Mouse (Mus musculus) heart, adult 18-20 months (tissue): ENCODE data around the gene Wfdc21. TPM values are rescaled to one million over a fixed set of nuclear protein-coding genes. Genes with fewer than 3 reads are reported as not detected.

Source experiments
- DNase-seq, 2 experiments: peaks; one replicate each; pipeline ENCODE4 v3.0.0; 2021 to 2022; ENCODE audit warnings: mixed read lengths in 1 of 2
- long read RNA-seq, 2 experiments: library from polyadenylated mRNA; stranded (forward); transcript quantifications; one replicate each; pipeline ENCODE4 v2.0.0; 2021
- total RNA-seq, 2 experiments: library from RNA; stranded (reverse); gene quantifications; 2 replicates each; pipeline ENCODE4 v1.2.3; 2021

Gene Wfdc21
- not detected for total RNA-seq
- long read RNA-seq, experiment 1, result 0 reads
- long read RNA-seq, experiment 2, result 0 reads

DNA sequence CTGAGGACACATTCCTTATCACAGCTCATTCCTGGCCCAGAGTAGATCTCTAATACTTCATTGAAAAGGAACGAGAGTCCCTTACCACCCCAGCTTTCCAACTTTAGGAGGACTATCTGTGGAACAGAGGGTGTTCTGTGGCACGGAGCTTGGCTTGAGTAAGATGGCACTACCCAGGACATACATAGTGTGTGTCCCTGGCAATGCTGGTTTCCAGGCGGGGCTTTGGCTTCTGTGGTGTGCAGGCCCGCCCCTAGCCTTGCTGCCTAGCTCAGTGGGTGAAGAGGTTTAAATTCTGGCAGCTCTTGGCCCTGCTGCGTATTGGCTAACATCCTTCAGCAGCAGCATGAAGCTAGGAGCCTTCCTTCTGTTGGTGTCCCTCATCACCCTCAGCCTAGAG, at the start of gene Wfdc21:
TSS of gene Wfdc21 (plus strand) at position 260 of the 400 bp plus-strand sequence.
- DNase-seq, result no peak

DNA sequence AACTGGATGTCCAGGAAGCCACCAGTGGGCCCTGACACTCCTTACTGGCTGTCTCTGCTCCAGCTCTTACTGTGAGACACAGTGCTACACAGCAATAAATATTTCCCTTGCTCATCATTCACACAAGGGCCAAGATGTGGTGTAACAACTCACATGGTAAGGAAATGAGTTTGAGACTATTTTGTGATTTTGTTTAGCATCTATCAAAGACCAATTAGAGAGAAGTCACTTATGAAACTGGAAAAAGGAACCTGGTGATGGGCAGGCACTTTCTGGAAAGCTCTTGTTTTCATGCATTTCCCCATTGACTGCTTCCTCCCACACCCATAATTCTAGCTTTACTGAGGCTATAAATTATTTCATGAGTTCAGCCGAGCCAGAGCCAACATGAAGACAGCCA, 43.0 kb upstream of the Wfdc21 start, which contains the start of gene Wfdc17:
TSS of gene Wfdc17 (plus strand) at position 287 of the 400 bp plus-strand sequence.
- DNase-seq, result peak in 1 of 2 experiments; percentile 23

DNA sequence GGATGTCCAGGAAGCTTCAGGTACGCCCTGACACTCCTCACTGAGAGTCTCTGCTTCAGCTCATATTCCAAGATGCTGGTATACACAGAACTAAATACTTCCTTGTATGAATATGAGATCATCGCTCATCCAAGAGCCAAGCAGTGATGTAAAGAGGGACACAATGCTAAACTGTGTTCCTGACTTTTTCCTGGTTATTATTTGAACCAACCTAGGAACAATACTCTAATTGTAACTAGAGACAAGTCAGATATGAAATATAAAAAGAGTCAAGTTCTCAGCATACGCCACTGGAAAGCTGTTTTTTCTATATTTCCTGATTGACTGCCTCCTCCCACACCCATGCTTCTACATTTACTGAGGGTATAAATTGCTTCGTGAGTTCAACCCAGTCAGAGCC, 38.0 kb upstream of the Wfdc21 start, which contains the start of gene Wfdc18:
TSS of gene Wfdc18 (plus strand) at position 301 of the 400 bp plus-strand sequence.
- DNase-seq, result no peak

DNA sequence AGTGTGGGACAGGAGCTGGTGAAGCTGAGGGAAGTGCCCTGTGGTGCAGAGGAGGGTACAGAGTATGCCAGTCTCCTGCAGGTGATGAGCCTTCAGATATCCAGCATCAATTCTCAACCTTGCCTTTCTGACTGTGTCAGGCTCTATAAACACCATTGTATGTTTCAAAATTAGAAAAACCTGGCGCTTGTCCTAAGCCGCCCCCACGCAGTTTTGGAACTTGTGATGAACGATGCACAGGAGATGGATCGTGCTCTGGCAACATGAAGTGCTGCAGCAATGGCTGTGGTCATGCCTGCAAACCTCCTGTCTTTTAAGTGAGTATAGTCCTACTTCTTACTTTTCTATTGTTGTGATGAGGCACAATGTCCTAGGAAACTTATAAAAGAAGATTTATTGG, 37.1 kb upstream of the Wfdc21 start:
- no peak for DNase-seq

DNA sequence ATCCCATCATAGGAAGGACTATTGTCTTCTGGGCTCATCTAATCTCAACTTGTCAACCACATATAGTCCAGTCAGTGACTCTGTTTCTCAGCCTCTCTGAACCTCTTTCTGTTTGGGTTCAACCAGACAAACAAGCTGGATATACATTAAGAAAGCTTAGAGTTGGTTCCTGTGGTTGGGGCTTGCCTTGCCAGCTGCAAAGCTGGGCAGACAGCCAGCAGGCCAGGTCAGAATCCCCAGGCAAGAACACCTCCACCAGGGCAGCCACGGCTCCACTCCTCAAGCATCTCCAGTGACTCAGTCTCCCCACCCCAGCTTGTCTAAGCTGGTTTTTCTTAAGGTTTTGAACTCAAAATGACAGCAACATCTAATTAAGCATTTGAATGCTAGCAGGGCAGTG, 34.1 kb upstream of the Wfdc21 start:
- DNase-seq, result no peak

DNA sequence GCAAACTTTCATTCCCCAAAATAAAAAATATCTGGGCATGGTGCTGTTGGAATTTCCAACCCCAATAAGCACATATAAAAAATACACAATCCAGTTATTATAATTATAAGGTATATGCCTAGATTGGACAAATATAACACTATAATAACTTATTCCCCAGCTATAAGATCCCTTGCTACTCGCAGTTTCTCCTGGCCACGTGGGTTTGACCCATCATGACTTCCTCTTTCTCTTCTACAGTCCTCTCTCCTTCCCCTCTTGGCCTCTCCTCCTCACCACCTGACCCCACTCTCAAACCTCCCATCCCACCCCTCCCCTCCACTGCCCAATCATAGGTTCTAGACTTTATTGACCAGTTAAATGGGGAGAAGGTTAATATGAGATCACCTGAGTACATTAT, 32.8 kb upstream of the Wfdc21 start:
- no peak for DNase-seq

DNA sequence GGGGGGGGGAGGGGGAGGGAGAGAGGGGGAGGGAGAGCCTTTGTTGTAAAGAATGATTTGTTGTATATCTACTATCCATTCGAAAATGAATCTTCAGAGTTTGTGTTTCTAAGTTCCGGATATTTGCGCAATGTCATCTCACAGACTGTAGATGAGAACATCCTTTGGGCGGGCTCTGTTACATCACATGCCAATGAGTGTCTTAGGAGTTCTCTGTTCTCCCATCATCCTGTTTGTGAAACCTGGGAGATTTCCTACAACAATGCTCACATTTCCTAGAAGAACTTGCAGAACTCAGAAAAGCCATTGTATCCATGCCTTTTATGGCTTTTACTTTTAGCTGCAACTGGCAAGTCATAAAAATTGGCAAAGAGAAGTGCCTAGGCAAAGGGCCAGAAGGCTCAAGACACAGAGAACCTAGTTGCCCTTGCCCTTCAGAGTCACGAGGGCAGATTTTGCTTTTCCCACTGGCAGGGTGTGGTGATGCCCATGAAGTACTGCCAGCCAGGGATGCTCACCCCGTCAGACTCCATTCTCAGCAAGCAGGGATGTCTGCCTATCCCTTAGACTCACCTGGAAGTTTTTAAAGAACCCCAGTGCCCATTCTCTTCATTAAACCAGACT, 29.6 kb upstream of the Wfdc21 start:
- DNase-seq, result peak in 1 of 2 experiments; percentile 18

DNA sequence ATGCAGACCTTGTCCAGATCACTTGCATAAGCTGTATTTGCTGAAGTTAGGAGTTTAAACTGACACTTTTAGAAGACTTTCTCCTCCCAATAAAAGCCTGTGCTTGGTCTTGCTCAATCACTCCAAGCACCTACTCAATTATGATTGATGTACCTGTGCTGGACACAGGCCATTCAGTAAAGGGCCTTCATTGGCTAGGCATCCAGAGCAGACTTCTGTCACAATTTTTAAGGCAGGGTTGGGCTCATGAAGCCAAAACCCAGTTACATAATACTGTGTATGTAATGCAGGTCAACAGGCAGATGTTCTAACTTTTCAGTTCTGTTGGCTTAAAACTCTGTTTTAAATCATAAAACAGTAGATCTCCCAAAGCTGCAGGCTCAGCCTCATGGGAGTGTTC, 26.0 kb upstream of the Wfdc21 start:
- DNase-seq, result no peak

DNA sequence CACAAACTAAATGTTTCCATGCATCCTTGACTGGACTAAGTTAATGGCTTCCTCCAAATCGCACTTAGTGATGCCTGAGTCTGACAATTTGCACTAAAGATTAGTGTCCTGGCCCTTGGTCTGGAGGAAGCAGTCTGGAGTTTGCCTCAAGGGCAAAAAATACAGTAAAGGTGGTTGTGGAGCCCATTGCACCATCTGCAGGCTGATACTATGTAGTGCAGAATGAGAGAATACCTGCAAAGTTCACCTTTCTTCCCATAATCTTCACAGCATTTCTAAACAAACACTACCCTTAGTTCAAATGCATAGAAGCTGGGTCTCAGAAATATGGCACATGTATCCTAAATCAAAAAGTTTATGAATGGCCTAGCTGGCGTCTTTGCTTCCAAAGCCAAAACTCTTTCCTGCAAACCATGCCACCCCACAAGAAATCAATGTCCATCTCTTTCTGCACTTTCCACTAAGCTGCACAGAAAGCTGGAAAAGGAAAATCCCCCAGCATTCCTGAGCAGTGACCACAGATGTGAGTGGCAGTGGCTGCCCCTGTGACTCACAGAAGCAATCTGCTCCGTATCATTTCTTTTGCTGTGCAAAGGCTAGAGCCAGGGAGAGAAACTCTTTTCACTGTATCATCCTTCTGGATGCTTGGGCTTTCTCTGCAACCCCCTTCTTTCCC, 17.8 kb upstream of the Wfdc21 start:
- no peak for DNase-seq

DNA sequence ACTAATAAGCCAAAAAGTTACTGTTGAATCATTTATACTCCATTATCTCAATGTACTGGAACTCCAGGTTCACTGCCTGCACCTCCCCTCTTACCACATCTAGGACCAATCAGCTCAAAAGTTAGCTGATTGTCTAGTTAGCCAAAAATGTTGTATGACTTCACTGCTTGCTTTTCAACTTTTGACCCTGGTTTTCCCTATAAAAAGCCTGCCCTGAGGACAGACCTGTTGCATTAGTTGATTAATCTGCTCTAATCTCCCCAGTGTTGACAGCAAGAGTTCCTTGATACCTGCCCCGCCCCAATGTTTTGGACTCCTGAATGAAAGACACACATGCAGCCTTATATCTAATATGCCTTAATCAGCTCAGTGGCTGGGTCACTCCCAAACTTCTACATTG, 15.6 kb upstream of the Wfdc21 start:
- peak in 1 of 2 experiments; percentile 9 for DNase-seq

DNA sequence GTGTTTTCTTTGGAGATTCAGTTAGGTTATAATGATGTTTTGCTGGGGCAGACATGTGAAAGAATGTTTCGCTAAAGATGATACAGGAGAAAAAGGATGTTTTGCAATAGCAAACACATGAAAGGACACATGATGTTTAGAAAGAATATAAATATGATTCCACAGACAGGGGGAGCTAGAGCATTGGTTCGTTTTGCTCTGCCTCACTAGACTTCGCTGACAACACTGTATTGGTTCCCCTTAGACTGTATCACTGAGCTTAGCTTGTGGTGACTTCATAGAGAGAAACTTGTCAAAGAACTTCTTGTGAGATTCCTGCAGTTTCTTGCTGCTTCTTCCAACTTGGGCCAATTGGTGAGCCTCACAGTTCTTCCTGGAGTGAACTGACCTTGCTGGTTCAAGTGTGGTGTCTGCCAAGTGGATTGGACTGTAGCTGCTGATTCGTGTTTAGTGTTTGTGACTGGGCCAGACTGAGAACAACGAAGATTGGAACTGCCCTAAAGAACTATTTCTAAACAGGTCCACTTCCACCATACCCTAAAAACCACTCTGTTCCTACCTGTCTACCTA, 13.6 kb upstream of the Wfdc21 start:
- no peak for DNase-seq

DNA sequence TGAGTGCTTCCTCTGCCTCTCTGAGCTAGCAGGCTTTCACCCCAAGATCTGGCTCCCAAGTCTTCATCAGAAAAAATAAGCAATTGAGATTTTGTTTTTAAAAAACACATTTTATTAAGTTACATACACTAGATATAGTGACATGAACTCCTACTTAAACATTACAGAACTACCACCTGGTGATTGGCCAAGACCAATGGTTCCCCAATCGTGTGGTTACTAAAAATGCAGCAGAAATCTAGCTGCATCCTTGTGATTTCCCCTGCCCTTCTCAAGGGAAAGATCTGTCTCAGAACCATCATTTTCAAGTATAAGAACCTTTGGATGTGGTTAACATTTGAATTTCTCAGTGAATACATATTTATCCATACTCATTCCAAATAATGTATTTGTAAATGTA, 12.5 kb upstream of the Wfdc21 start:
- DNase-seq, result no peak

DNA sequence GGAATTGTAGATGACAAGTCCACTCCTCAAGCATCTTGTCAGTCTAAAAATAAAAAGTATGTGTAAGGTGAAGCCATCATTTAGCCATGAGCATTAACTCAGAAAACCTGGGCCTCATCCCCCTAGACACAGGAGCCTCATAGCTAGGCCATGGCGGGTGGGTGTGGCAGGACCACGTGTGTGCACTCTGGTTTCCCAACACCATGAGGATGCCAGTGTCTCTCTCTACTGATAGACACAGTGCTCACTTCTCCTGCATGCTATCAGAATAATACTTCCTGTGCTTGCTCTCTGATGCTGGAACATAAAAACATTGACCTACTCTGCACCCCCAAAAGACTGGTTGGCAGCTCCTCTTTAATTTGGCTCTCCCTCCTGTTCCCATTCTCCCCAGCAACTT, 10.9 kb upstream of the Wfdc21 start:
- DNase-seq, result no peak

DNA sequence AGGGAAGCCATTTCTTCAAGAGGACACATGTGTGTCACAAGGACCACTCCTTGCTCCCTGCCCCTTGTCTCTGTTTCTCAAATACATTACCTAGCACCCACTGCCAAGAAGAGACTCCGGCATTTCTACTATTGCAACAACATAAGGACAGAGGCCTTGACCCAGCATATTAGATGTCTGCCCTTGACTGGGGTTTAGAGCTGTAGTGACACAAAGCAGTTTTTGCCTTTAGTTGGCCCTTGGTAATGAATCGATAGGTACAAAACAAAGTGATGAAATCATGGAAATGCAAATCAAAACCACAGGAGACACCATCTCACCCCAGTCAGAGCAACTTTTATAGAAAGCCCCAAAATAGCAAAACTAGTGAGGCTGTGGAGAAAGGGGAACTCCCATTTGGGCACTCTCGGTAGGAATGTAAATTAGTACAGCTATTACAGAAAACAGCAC, 9.6 kb upstream of the Wfdc21 start:
- DNase-seq, result peak in 1 of 2 experiments; percentile 32

DNA sequence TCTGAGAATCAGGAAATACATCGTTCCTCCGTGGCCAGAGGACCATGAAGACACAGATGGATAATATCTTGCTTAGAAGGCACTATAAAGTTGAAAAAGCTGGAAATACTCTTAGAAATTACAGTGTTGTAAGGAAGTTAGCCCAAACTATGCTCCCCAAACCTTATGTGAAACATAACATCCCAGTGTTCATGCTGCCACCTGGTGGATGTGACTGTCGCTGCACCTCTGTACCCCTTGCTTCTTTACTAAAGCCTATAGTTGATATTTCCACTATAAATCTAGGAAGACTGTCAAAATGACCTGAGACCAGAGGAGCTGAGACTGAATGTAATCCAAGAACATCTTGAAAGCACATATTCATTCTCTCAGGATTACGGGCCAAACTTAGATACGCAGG, 7.5 kb upstream of the Wfdc21 start:
- DNase-seq, result peak; percentile 67 to 90

DNA sequence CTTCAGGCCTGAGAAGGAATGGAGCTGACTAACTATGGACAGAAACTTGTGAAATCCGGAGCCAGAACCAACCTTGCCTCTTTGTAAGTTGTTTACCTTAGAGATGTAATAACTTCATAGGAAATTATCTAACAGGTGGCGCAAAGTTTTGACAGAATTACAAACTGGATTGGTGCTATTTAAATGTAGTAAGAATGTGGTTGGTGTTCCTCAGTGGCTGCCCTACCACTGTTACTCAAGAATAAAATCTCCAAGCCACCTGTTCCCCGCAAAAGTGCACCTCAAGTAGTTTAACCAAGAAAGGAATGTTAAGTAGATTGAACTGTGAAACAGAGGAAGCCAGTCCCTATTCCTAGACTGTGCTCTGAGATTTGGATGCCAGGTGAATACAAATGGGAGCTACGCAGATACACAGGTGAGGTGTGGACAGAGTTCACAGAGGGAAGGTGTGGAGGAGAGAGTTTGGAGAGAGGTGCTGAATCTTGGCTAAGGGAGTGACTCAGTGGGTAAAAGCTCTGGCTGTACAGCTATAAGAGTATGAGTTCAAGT, 6.2 kb upstream of the Wfdc21 start:
- DNase-seq, result no peak

DNA sequence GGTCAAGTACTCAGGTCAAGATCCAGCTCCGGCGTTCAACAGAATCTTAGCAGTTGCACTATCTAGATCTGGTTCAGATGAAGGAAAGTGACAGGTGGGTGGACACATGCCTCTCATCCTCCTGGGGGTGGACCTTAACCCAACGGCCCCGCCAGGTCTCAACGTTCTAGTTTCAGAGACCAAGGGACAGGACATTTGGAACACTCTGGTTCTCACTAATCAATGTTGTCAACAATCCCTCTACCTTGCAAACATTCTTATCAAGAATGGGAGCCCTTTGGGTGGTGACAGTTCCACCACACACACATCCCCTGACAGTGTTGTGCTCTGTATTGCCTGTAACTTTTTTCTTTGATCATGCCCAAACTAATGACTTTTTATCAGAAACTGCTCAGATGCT, 4.9 kb upstream of the Wfdc21 start:
- no peak for DNase-seq

DNA sequence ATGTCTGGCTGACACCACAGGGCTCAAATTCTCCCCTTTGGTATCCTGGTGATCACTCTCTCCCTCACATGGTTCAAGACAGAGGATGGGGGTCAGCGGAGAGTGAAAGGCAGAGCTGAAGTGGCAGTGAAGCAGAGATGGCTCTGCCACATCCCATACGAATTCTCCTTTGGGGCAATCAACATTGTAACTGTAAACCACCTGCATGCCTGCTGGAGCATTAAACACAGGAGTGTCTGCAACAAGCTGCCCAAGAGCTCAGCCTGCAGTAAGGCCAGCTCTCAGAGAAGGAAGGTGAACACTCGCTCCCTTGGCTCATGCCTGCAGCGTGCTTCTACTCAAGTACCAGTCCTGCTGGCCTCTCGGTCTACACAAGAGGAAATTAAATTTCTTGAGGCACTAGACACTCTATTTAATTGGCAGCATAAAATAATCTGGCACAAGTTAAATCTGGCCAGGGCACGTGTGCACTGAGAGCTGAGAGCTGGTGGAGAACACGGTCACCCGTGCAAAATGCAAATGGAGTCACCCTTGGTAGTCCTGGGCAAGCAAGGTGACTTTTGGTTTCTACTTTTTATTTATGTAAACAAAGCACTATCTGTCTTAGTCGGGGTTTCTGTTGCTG, 3.9 kb upstream of the Wfdc21 start:
- DNase-seq, result no peak

DNA sequence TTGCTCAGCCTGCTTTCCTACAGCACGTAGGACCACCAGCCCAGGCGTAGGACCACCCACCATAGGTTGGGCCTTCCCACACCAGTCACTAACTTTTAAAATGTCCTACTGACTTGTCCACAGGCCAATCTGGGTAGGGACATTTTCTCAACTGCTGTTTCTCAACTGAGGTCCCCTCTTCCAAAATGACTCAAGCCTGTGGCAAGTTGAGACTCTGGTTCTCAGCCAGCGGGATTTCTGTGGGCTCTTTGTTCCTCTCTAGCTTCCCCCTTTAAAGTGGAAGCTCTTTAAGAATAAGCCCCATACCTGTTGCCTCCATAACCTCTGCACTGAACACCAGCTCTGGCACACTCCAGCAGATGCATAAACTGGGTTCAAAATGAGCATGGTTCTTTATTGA, 3.2 kb upstream of the Wfdc21 start:
- no peak for DNase-seq

DNA sequence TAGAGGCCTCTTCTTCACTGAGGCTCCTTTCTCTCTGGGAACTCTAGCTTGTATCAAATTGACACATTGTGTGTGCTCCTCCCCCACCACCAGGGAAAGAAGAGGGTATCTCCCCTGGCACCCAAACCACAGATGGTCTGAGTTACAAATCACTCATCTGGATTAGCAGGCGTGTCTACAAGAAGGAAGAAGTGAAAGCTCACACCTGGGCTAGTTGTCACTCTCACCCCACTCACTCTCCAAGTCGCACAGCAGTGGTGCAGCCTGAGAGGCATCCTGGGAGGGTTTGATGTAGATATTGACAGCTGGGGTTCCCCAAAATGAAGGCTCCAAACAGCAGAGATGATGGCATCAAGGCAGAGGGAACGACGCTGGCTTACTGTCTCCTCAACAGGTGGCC, 588 bp upstream of the Wfdc21 start:
- DNase-seq, result peak in 1 of 2 experiments; percentile 13

DNA sequence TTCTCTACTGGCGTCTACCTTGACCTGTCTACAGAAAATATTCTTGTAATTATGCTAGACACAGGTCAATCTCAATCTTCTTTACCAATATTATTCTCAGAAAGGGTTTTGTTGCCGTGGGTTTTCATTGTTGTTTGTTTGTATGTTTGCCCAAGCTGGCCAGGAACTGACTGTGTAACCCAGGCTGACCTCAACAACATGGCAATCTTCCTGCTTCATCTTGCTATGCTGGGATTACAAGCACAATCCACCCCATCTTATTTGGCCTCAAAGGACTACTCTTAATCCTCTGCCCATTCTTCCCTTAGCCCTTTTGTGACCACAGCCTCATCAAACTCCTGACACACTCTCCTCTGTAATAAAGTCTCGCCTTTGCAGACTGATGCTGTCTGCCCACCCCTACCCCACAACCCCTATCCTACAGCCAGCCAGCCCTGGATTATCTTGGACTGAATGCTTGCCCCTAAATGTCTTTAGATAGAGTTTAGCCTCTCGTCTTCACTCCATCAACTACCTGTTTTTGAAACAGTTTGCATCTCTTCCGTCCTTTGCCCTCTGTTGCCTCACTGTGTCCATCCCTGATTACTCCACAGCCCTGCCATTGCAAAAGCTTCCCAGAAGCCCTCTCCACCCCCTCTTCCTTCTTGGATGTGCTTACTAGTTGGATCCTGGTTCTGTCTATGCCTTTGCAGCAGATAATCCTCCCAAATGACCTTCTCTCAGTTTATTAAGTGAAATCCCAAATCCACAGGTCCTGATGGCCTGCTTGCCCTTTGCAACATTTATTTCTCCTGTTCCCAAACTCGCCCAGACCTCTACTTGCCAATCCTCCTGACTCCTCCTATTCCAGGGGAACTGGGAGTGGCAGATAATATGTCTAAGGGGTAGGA, 881 bp downstream of the Wfdc21 start:
- DNase-seq, result no peak
